Mouse (Mus musculus) midbrain, embryonic 16.5 days (tissue): Measurements from ENCODE around the gene Foxd3. TPM values are rescaled to one million over a fixed set of nuclear protein-coding genes. Genes with fewer than 3 reads are reported as not detected.
"Not testable (repeated sequence)": the region's sequence is repeated elsewhere in the genome, so short reads cannot be mapped to it uniquely, and the experiment has no call there.

ENCODE experiments used
- ATAC-seq: fragments of 200-750 bp; cut with Nextera tagmentation; 2 replicates; pipeline ENCODE4 v1.8.0; 2017; ENCODE audit warnings: moderate TSS enrichment
- H3K27ac ChIP-seq: fragments of 300-500 bp; sonication (generic); 2 replicates; pipeline ENCODE4 v1.5.1; 2014; ENCODE audit warnings: mild to moderate bottlenecking, low read length, mixed read lengths
- H3K27me3 ChIP-seq: fragments of 300-500 bp; sonication (generic); 2 replicates; pipeline ENCODE4 v1.6.1; 2014; ENCODE audit warnings: low read depth, low read length, mixed read lengths; ENCODE audit not compliant: control insufficient read depth, insufficient read depth
- H3K36me3 ChIP-seq: fragments of 300-500 bp; sonication (generic); 2 replicates; pipeline ENCODE4 v1.6.1; 2014; ENCODE audit warnings: mild to moderate bottlenecking, low read length, moderate library complexity, mixed read lengths; ENCODE audit not compliant: control insufficient read depth, insufficient read depth
- H3K4me1 ChIP-seq: fragments of 300-500 bp; sonication (generic); 2 replicates; pipeline ENCODE4 v1.6.1; 2014; ENCODE audit warnings: mild to moderate bottlenecking, low read length, mixed read lengths; ENCODE audit not compliant: control insufficient read depth, insufficient read depth
- H3K4me2 ChIP-seq: fragments of 300-500 bp; sonication (generic); 2 replicates; pipeline ENCODE4 v1.6.1; 2014; ENCODE audit warnings: mild to moderate bottlenecking, low read length, mixed read lengths
- H3K4me3 ChIP-seq: fragments of 300-500 bp; sonication (generic); 2 replicates; pipeline ENCODE4 v1.5.1; 2014; ENCODE audit warnings: low read depth, mild to moderate bottlenecking, low read length, moderate library complexity, mixed read lengths
- H3K9ac ChIP-seq: fragments of 300-500 bp; sonication (generic); 2 replicates; pipeline ENCODE4 v1.6.1; 2014; ENCODE audit warnings: low read depth, low read length, mixed read lengths
- H3K9me3 ChIP-seq: fragments of 300-500 bp; sonication (generic); replicated peaks from 2 replicates; pipeline ENCODE4 v1.6.1; 2014; ENCODE audit warnings: mild to moderate bottlenecking, low read length, mixed read lengths; ENCODE audit not compliant: control insufficient read depth, poor library complexity, severe bottlenecking
- WGBS: fragments of 180-500 bp; shearing (Covaris S2); extraction: QIAGEN DNeasy Blood & Tissue Kit; methylation state at CpG from one replicate; pipeline ENCODE4 v1.1.7; 2014; 5-methylcytosine and 5-hydroxymethylcytosine counted together
- polyA plus RNA-seq: library from polyadenylated mRNA; unstranded; fragments of >200 nt; fragmentation: Nextera tagmentation; extraction: Ambion mirVana; gene quantifications from 2 replicates; pipeline ENCODE4 v1.2.1, GENCODE M21; 2015

Gene Foxd3
- 0.11 and 0.18 TPM in 2 replicates for polyA plus RNA-seq

- H3K27ac ChIP-seq, result no peak within 1 kb of the TSS
- no peak within 1 kb of the TSS for H3K9ac ChIP-seq
- H3K4me2 ChIP-seq, result peak within 1 kb of the TSS; percentile 43; the same call in 1 of the 2 replicates
- H3K36me3 ChIP-seq, result no peaks in the 10 kb centered on the region
- no peaks in the 10 kb centered on the region for H3K9me3 ChIP-seq
- ATAC-seq, result no peak
- H3K4me3 ChIP-seq, result peak within 1 kb of the TSS; percentile 28
- H3K27me3 ChIP-seq, result peaks cover 36% of the 10 kb centered on the region
- WGBS, result 1% methylated on average over 46 of the region's 62 CpGs
- H3K4me1 ChIP-seq, result peaks cover 3% of the 10 kb centered on the region; the same call in 1 of the 2 replicates
Measured at GRCm38 (mm10) chr4:99655937-99656604, at the start of gene Foxd3. Gene Foxd3, plus strand, starts transcription at chr4:99656299.

- Histone ChIP-seq H3K27me3 (no peaks in the 10 kb centered on the region), H3K36me3 (no peaks in the 10 kb centered on the region), H3K9ac (no peak overlapping the region), H3K9me3 (no peaks in the 10 kb centered on the region), H3K4me3 (no peak overlapping the region), H3K4me1 (no peaks in the 10 kb centered on the region), H3K27ac (no peak overlapping the region), H3K4me2 (no peak overlapping the region)
- 90% methylated on average over 10 of the region's 10 CpGs for WGBS
- no peak for ATAC-seq
Measured at GRCm38 (mm10) chr4:99612156-99612555, 43.9 kb upstream of the Foxd3 start.

GRCm38 (mm10) chr4:99612609-99613350, 43.3 kb upstream of the Foxd3 start:
- no peak overlapping the region for H3K27ac ChIP-seq
- whole genome bisulfite sequencing, result 85% methylated on average over 12 of the region's 12 CpGs
- no peaks in the 10 kb centered on the region for H3K36me3 ChIP-seq
- H3K27me3 ChIP-seq, result no peaks in the 10 kb centered on the region; the same call in 1 of the 2 replicates
- no peaks in the 10 kb centered on the region for H3K4me1 ChIP-seq
- H3K9me3 ChIP-seq, result no peaks in the 10 kb centered on the region
- no peak for ATAC-seq
- H3K4me2 ChIP-seq, result no peak overlapping the region
- H3K4me3 ChIP-seq, result no peak overlapping the region
- H3K9ac ChIP-seq, result no peak overlapping the region

GRCm38 (mm10) chr4:99626047-99626844, 29.9 kb upstream of the Foxd3 start:
- no peaks in the 10 kb centered on the region for H3K4me1 ChIP-seq
- H3K9ac ChIP-seq, result no peak overlapping the region
- H3K36me3 ChIP-seq, result no peaks in the 10 kb centered on the region
- no peaks in the 10 kb centered on the region for H3K9me3 ChIP-seq
- WGBS, result 8% methylated on average over 21 of the region's 24 CpGs
- H3K4me2 ChIP-seq, result peak overlapping the region; percentile 13; the same call in 1 of the 2 replicates
- H3K4me3 ChIP-seq, result no peak overlapping the region
- ATAC-seq, result no peak
- peaks cover 9% of the 10 kb centered on the region for H3K27me3 ChIP-seq
- H3K27ac ChIP-seq, result no peak overlapping the region

GRCm38 (mm10) chr4:99627057-99627456, 29.0 kb upstream of the Foxd3 start:
- ATAC-seq, result no peak
- Histone ChIP-seq H3K4me2 (no peak overlapping the region), H3K9me3 (no peaks in the 10 kb centered on the region), H3K9ac (no peak overlapping the region), H3K4me3 (no peak overlapping the region), H3K27ac (no peak overlapping the region), H3K4me1 (no peaks in the 10 kb centered on the region), H3K36me3 (no peaks in the 10 kb centered on the region), H3K27me3 (peaks cover 9% of the 10 kb centered on the region)
- 47% methylated on average over 13 of the region's 13 CpGs for WGBS

GRCm38 (mm10) chr4:99636038-99636437, 20.1 kb upstream of the Foxd3 start:
- H3K9ac ChIP-seq, result no peak overlapping the region
- no peaks in the 10 kb centered on the region for H3K4me1 ChIP-seq
- H3K4me2 ChIP-seq, result no peak overlapping the region
- 81% methylated on average over 4 of the region's 4 CpGs for WGBS
- no peak overlapping the region for H3K4me3 ChIP-seq
- no peaks in the 10 kb centered on the region for H3K36me3 ChIP-seq
- no peak overlapping the region for H3K27ac ChIP-seq
- no peaks in the 10 kb centered on the region for H3K9me3 ChIP-seq
- H3K27me3 ChIP-seq, result no peaks in the 10 kb centered on the region; the same call in 1 of the 2 replicates
- no peak for ATAC-seq

GRCm38 (mm10) chr4:99636711-99637110, 19.4 kb upstream of the Foxd3 start:
- Histone ChIP-seq H3K27me3 (no peaks in the 10 kb centered on the region; the same call in 1 of the 2 replicates), H3K9ac (no peak overlapping the region), H3K4me2 (no peak overlapping the region), H3K27ac (no peak overlapping the region), H3K4me3 (no peak overlapping the region), H3K4me1 (no peaks in the 10 kb centered on the region), H3K9me3 (no peaks in the 10 kb centered on the region), H3K36me3 (no peaks in the 10 kb centered on the region)
- 87% methylated on average over 4 of the region's 4 CpGs for WGBS
- ATAC-seq, result no peak

- H3K4me1 ChIP-seq, H3K9ac ChIP-seq, H3K36me3 ChIP-seq, H3K9me3 ChIP-seq, H3K27ac ChIP-seq, H3K4me3 ChIP-seq, H3K4me2 ChIP-seq, ATAC-seq: not testable (repeated sequence)
- WGBS, result 96% methylated on average over 5 of the region's 5 CpGs
- peaks cover 17% of the 10 kb centered on the region for H3K27me3 ChIP-seq
Measured at GRCm38 (mm10) chr4:99640619-99641018, 15.5 kb upstream of the Foxd3 start.
